Mouse (Mus musculus) hindbrain, embryonic 16.5 days (tissue): ENCODE results near the gene Cog1. TPM values are rescaled to one million over a fixed set of nuclear protein-coding genes. Genes with fewer than 3 reads are reported as not detected.
A peak's percentile ranks its signal among the peaks of the same experiment; 100 is the strongest.

Experiments
- ATAC-seq: fragments of 200-750 bp; cut with Nextera tagmentation; 2 replicates; pipeline ENCODE4 v1.8.0; 2017; ENCODE audit warnings: moderate TSS enrichment, moderate library complexity
- H3K27ac ChIP-seq: fragments of 300-500 bp; sonication (generic); 2 replicates; pipeline ENCODE4 v1.5.1; 2014; ENCODE audit warnings: low read depth, mild to moderate bottlenecking, control low read depth, low read length, moderate library complexity
- H3K27me3 ChIP-seq: fragments of 300-500 bp; sonication (generic); replicated peaks from 2 replicates; pipeline ENCODE4 v1.6.1; 2014; ENCODE audit warnings: low read length; ENCODE audit not compliant: control insufficient read depth, insufficient read depth
- H3K36me3 ChIP-seq: fragments of 300-500 bp; sonication (generic); 2 replicates; pipeline ENCODE4 v1.6.1; 2014; ENCODE audit warnings: mild to moderate bottlenecking, low read length, moderate library complexity, mixed read lengths; ENCODE audit not compliant: control insufficient read depth, insufficient read depth
- H3K4me1 ChIP-seq: fragments of 300-500 bp; sonication (generic); 2 replicates; pipeline ENCODE4 v1.6.1; 2014; ENCODE audit warnings: low read depth, low read length; ENCODE audit not compliant: control insufficient read depth, insufficient read depth
- H3K4me2 ChIP-seq: fragments of 300-500 bp; sonication (generic); 2 replicates; pipeline ENCODE4 v1.6.1; 2014; ENCODE audit warnings: mild to moderate bottlenecking, low read length, control low read depth, moderate library complexity
- H3K4me3 ChIP-seq: fragments of 300-500 bp; sonication (generic); 2 replicates; pipeline ENCODE4 v1.5.1; 2014; ENCODE audit warnings: mild to moderate bottlenecking, low read length, control low read depth, moderate library complexity
- H3K9ac ChIP-seq: fragments of 300-500 bp; sonication (generic); 2 replicates; pipeline ENCODE4 v1.6.1; 2014; ENCODE audit warnings: low read depth, mild to moderate bottlenecking, control low read depth, low read length, moderate library complexity
- H3K9me3 ChIP-seq: fragments of 300-500 bp; sonication (generic); 2 replicates; pipeline ENCODE4 v1.6.1; 2014; ENCODE audit warnings: mild to moderate bottlenecking, low read length, moderate library complexity; ENCODE audit not compliant: control insufficient read depth
- WGBS: fragments of 180-500 bp; shearing (Covaris S2); extraction: QIAGEN DNeasy Blood & Tissue Kit; methylation state at CpG from one replicate; pipeline ENCODE4 v1.1.7; 2014; 5-methylcytosine and 5-hydroxymethylcytosine counted together
- polyA plus RNA-seq: library from polyadenylated mRNA; unstranded; fragments of >200 nt; fragmentation: Nextera tagmentation; extraction: Ambion mirVana; gene quantifications from 2 replicates; pipeline ENCODE4 v1.2.1, GENCODE M21; 2015

Cog1 gene
- polyA plus RNA-seq: 35.3 and 38.5 TPM in 2 replicates

DNA sequence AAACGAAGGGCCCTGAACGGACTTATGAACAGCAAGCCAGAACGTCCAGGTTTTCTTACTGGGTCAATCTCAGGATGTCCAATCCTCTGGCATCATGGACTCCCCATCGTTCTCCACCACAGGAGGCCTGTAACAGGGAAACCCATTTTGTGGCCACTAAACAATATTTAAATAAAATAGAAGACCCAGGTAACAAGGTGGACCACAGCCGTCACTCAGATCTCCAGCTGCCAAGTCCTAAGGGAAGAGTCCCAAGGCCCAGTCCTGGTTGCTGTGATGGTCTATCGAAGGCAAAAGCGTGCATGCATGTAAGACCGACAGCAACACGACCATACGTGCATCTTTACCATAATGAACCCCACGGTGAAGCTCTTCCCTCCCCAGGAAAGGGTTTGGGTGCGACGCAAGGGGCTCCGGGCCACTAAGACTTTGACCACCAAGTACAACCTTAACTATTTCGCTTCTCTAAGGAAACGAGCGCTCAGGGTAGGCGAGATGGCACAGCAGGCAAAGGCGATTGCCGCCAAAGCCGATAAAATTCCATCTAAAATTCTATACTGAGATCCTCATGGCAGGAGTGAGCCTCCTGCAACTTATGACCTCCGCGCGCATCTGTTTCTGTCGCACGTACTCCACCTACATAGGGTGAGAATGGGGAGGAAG lies at the start of gene Cog1:
Gene Cog1 (plus strand): TSS at position 480 of the 663 bp plus-strand sequence.
- WGBS: 41% methylated on average over 26 of the region's 26 CpGs

GRCm38 (mm10) chr11:113600526-113601245 lies 48.3 kb upstream of the Cog1 start:
- H3K4me1 ChIP-seq: peaks cover 17% of the 10 kb centered on the region
- peak overlapping the region; percentile 58 for H3K27ac ChIP-seq
- no peak overlapping the region for H3K9ac ChIP-seq
- WGBS: 65% methylated on average over 18 of the region's 18 CpGs
- ATAC-seq: peak; percentile 43
- H3K4me3 ChIP-seq: no peak overlapping the region
- no peak overlapping the region for H3K4me2 ChIP-seq
- no peaks in the 10 kb centered on the region for H3K36me3 ChIP-seq
- H3K27me3 ChIP-seq: no peaks in the 10 kb centered on the region
- no peaks in the 10 kb centered on the region for H3K9me3 ChIP-seq

More for the DNA sequence above, at the start of gene Cog1:
- Histone ChIP-seq H3K4me1 (peaks cover 16% of the 10 kb centered on the region), H3K9me3 (no peaks in the 10 kb centered on the region), H3K4me2 (peak within 1 kb of the TSS; percentile 78), H3K27ac (peak within 1 kb of the TSS; percentile 95), H3K9ac (peak within 1 kb of the TSS; percentile 95), H3K27me3 (no peaks in the 10 kb centered on the region), H3K36me3 (peaks cover 18% of the 10 kb centered on the region), H3K4me3 (peak within 1 kb of the TSS; percentile 89)
- ATAC-seq: no peak; the same call in 1 of the 2 replicates

DNA sequence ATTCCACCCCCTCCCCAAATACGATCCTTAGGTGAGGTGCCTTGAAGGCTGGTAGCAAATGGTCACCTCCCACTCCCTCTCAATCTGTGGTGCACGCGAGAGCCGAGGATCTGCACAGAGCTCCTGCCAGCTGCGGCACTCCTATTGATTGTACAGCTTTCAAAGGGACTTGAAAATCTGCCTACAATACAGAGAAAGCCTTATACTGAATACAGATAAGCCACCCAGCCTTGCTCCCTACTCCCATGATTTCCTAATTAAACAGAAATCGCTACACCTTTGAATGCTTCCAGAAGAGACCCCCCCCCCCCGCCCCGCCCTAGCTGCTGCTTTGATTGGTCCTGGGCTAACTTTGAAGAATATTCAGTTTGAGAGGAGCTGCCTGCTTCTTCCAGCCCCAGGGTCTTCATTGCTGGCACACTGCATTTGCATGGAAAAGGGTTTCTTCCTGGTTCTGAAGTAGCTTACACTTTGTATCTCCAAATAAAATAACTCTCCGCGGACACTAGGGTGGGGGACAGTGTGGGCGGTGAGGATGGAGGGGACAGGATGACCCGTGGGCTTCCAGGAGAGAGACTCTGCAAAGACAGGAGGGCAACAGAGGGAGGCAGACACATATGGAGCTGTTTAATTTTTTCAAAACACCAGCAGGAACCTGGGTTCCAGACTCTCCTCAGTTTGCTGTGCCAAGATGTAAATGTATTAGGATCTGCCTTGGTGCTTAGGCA lies 47.2 kb upstream of the Cog1 start:
- H3K9me3 ChIP-seq: no peaks in the 10 kb centered on the region
- no peak overlapping the region for H3K4me2 ChIP-seq
- H3K27me3 ChIP-seq: no peaks in the 10 kb centered on the region
- H3K4me3 ChIP-seq: no peak overlapping the region
- no peak overlapping the region for H3K9ac ChIP-seq
- peak overlapping the region; percentile 37; the same call in 1 of the 2 replicates for H3K27ac ChIP-seq
- WGBS: 40% methylated on average over 12 of the region's 12 CpGs
- no peaks in the 10 kb centered on the region for H3K36me3 ChIP-seq
- peak; percentile 43; the same call in 1 of the 2 replicates for ATAC-seq
- peaks cover 17% of the 10 kb centered on the region for H3K4me1 ChIP-seq

DNA sequence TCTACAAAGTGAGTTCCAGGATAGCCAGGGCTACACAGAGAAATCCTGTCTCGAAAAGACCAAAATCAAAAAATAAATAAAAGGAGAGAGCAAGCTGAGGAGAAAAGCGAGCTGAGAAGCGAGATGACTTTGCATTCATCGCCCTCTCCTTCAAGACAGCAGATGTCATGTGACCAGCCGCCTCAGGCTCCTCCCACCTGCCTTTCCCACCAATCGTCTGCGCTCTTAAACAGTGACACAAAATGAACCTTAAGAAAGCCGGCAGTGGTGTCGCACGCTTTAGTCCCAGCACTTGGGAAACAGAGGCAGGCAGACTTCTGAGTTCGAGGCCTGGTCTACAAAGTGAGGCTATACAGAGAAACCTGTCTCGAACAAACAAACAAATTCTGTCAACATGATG lies 41.4 kb upstream of the Cog1 start:
- Histone ChIP-seq H3K27ac (no peak overlapping the region), H3K9ac (no peak overlapping the region), H3K4me1 (peaks cover 9% of the 10 kb centered on the region), H3K27me3 (no peaks in the 10 kb centered on the region), H3K36me3 (no peaks in the 10 kb centered on the region), H3K4me3 (no peak overlapping the region), H3K9me3 (no peaks in the 10 kb centered on the region), H3K4me2 (no peak overlapping the region)
- 98% methylated on average over 12 of the region's 12 CpGs for WGBS
- no peak for ATAC-seq

DNA sequence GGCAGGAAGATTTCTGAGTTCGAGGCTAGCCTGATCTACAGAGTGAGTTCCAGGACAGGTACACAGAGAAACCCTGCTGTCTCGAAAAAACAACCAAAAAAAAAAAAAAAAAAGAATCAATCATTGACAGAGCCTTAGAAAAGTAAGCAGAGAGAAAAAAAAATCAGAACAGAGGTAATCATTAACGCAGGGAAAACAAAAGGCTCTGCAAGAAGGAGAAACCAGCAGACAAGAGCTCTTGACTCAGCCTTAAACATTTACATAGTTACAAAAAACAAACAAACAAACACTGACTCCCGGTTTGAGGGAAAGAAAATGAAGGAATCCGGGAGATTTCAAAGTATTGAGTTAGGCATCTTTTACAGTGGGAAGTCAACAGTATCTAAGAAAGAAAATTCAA lies 39.4 kb upstream of the Cog1 start:
- H3K36me3 ChIP-seq: no peaks in the 10 kb centered on the region
- H3K27me3 ChIP-seq: no peaks in the 10 kb centered on the region
- H3K4me1 ChIP-seq: peaks cover 5% of the 10 kb centered on the region
- no peak overlapping the region for H3K4me3 ChIP-seq
- no peak overlapping the region for H3K4me2 ChIP-seq
- H3K9ac ChIP-seq: no peak overlapping the region
- WGBS: 79% methylated on average over 5 of the region's 5 CpGs
- no peaks in the 10 kb centered on the region for H3K9me3 ChIP-seq
- ATAC-seq: no peak
- no peak overlapping the region for H3K27ac ChIP-seq

GRCm38 (mm10) chr11:113610266-113610665 lies 38.7 kb upstream of the Cog1 start:
- Histone ChIP-seq H3K27me3 (no peaks in the 10 kb centered on the region), H3K4me3 (no peak overlapping the region), H3K9ac (no peak overlapping the region), H3K9me3 (no peaks in the 10 kb centered on the region), H3K27ac (peak overlapping the region; percentile 23; the same call in 1 of the 2 replicates), H3K4me2 (no peak overlapping the region), H3K36me3 (no peaks in the 10 kb centered on the region), H3K4me1 (peaks cover 5% of the 10 kb centered on the region)
- 50% methylated on average over 5 of the region's 5 CpGs for WGBS
- no peak for ATAC-seq

GRCm38 (mm10) chr11:113611112-113611646 lies 37.8 kb upstream of the Cog1 start:
- Histone ChIP-seq H3K4me3 (no peak overlapping the region), H3K9me3 (no peaks in the 10 kb centered on the region), H3K27ac (0 out of 2 replicates have a peak overlapping the region, but pooled peaks have one; percentile 76), H3K4me1 (peaks cover 5% of the 10 kb centered on the region), H3K36me3 (no peaks in the 10 kb centered on the region), H3K9ac (no peak overlapping the region), H3K27me3 (no peaks in the 10 kb centered on the region), H3K4me2 (no peak overlapping the region)
- no peak for ATAC-seq
- WGBS: 87% methylated on average over 10 of the region's 10 CpGs

- WGBS: 11% methylated on average over 24 of the region's 24 CpGs
Measured at GRCm38 (mm10) chr11:113611664-113612611, 37.0 kb upstream of the Cog1 start.

More at GRCm38 (mm10) chr11:113611664-113612611, 37.0 kb upstream of the Cog1 start:
- peak; percentile 88 for ATAC-seq
- no peak overlapping the region for H3K4me3 ChIP-seq
- peak overlapping the region; percentile 34; the same call in 1 of the 2 replicates for H3K4me2 ChIP-seq
- peak overlapping the region; percentile 76 for H3K27ac ChIP-seq
- no peak overlapping the region for H3K9ac ChIP-seq
- no peaks in the 10 kb centered on the region for H3K36me3 ChIP-seq
- H3K9me3 ChIP-seq: no peaks in the 10 kb centered on the region
- H3K4me1 ChIP-seq: peaks cover 5% of the 10 kb centered on the region
- H3K27me3 ChIP-seq: no peaks in the 10 kb centered on the region
